Mouse (Mus musculus): ENCODE data around the gene Hnrnpa3.
"Not testable (repeated sequence)": the region's sequence is repeated elsewhere in the genome, so short reads cannot be mapped to it uniquely, and the experiment has no call there.

Hnrnpa3 gene

GRCm38 (mm10) chr2:75637361-75637760 lies 21.7 kb upstream of the Hnrnpa3 start:
- no peak for DNase-seq

- not testable (repeated sequence) for DNase-seq
Observed at GRCm38 (mm10) chr2:75637822-75638221, 21.2 kb upstream of the Hnrnpa3 start.

DNA sequence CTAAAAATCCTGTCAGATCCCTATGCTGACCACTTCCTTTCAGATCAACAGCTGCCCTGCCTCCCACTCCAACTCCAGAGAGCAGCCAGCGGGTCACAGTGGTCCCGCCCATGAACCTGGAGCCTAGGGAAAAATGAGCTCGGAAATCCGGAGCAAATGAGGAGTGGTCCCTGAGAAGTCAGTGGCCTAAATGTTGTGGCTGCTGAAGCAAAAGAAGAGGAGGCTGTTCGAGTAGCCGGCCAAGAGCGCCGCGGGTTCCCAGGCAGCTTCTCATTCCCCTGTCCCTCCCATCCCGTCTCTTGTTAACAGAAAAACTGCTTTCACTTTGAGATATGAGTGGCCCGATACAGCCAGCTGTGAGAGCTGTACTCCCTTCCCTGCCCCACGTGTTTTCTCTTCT lies 19.5 kb upstream of the Hnrnpa3 start:
- DNase-seq: not testable (repeated sequence)

GRCm38 (mm10) chr2:75642312-75642711 lies 16.7 kb upstream of the Hnrnpa3 start:
- DNase-seq: not testable (repeated sequence)

GRCm38 (mm10) chr2:75642795-75643550 lies 16.1 kb upstream of the Hnrnpa3 start:
- no peak for DNase-seq

GRCm38 (mm10) chr2:75643950-75644349 lies 15.1 kb upstream of the Hnrnpa3 start:
- DNase-seq: no peak

DNA sequence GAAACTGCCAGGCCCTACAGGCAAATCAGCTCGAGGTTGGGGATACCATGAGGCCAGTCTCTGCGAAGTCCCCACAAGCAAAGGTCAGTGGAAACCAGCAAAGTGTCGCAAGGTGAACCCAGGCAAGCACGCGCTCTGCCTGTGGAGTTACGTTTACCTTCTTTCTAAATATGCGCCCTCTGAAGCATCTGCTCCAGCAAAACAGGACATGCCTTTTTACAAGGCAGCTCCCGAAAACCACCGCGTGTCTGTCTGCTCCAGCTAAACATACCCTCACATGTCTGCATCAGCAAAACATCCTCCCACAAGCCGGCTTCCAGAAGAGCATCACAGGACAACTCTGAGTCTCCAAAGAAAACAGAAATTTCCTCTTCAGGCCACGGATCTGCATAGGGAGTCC lies 13.8 kb upstream of the Hnrnpa3 start:
- no peak for DNase-seq

GRCm38 (mm10) chr2:75650437-75650836 lies 8.6 kb upstream of the Hnrnpa3 start:
- DNase-seq: no peak

DNA sequence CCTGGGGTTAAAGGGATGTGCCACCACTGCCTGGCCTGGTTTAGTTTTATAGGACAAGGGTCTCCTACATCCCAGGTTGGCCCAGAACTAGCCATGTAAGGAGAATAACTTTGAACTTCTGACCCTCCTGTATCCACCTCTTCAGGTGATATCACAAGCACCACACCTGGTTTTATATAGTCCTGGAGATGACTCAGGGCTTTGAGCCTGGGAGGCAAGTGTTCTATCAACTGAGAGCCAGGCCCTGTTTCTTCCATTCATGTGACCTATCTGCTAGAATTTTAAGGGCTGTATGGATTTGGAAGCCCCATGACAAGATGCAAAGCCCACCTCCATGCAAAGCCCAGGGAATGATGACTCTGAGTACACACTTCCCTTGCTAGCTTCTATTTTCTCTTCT lies 5.9 kb upstream of the Hnrnpa3 start:
- DNase-seq: no peak

GRCm38 (mm10) chr2:75654679-75655078 lies 4.4 kb upstream of the Hnrnpa3 start:
- no peak for DNase-seq

DNA sequence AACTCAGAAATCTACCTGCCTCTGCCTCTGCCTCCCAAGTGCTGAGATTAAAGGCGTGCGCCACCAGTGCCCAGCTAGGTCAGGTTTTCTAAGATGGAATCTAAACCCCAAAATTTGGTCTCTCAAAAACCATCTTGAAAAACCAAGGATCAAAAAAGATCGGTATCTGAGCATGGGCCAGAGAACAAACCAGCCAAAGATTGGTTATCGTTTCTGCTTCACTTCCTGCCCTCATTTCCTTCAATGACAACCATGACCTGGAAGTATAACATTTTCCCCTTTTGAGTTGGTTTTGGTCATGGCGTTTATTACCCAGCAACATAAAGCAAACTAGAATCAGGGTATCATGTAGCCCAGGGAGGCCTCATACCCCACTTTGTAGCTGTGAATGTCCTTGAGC lies 2.1 kb upstream of the Hnrnpa3 start:
- DNase-seq: no peak

- DNase-seq: peak; percentile 34
Observed at GRCm38 (mm10) chr2:75657907-75658691, 962 bp upstream of the Hnrnpa3 start.

DNA sequence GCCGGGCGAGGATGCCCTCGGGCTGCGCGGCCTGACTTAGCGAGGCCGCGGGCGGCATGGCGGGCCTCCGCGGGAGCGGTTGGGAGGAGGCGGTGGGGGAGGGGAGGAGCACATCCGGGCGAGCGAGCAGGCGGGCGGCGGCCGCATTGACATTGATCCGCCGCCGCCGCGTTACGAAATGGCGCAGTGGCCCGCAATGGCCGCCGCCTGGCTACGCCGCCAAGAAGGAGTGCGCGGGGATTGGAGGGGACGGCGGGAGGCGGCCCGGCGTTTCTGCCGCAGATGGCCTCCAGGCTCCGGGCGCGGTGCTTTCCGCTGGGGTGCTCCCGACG lies 534 bp downstream of the Hnrnpa3 start:
- peak; percentile 96 for DNase-seq

- DNase-seq: no peak
Observed at GRCm38 (mm10) chr2:75660255-75660948, 1.3 kb downstream of the Hnrnpa3 start.

DNA sequence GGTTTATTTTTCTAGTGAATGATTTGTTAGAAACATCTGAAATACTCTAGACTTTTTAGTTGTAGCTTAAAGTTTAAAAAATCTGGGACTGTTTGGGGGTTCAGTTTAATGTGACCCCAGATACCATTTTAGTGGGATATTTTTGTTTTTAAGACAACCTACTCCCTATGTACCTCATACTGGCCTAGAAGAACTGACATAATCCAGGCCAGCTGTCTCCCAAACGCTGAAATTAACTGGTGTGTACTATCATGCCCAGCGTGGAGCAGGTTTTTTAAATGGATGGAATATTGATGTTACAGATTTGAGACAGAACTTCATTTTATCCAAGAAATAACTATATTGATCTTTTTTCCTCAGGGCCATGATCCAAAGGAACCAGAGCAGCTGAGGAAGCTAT lies 2.0 kb downstream of the Hnrnpa3 start:
- no peak for DNase-seq

DNA sequence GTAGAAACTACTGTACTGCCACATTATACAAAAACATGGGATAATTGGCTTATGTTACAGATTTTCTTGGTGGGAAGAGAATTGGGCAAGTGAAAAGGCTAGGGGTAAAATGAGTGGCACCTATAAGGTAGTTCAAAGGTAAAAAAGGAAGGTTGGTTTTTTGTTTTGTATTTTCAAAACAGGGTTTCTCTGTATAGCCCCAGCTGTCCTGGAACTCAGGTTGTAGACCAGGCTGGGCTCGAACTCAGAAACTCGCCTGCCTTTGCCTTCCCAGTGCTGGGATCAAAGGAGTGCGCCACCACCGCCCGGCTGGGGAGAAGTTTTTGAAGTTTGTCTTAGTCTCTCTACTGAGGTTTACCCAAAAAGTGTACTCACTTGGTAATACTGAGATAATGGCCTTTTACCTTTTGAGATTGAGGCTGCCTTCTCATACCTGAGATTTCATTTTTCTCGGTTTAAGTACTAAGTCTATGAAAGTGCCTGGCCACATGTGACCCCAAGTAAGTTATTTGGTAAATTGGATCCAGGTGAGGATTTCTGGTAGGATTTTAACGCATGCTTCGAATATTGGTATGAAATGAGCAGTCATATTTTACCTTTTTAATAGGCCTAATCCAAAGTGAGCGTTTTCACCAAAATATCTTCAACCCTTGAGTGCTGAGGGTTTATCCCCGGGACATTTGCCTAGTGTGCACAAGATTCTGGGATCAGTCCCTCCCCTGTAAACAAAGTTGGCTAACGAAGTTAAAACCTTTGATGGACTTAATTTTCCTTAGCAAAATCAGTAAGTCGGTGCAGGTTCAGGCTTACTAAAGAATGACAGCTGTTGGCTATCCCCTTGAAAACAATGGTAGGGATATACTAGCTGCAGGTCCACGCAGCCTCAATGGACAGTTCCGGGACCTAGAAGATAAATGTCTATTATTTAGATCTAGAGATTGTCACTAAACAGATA lies 10.7 kb downstream of the Hnrnpa3 start:
- peak; percentile 40 for DNase-seq

GRCm38 (mm10) chr2:75670446-75671336 lies 11.6 kb downstream of the Hnrnpa3 start:
- no peak for DNase-seq

- no peak for DNase-seq
Observed at GRCm38 (mm10) chr2:75671337-75671660, 12.2 kb downstream of the Hnrnpa3 start.

GRCm38 (mm10) chr2:75672561-75672960 lies 13.5 kb downstream of the Hnrnpa3 start:
- DNase-seq: no peak

GRCm38 (mm10) chr2:75676567-75676966 lies 17.5 kb downstream of the Hnrnpa3 start:
- DNase-seq: no peak

GRCm38 (mm10) chr2:75679947-75680346 lies 20.9 kb downstream of the Hnrnpa3 start:
- no peak for DNase-seq

DNA sequence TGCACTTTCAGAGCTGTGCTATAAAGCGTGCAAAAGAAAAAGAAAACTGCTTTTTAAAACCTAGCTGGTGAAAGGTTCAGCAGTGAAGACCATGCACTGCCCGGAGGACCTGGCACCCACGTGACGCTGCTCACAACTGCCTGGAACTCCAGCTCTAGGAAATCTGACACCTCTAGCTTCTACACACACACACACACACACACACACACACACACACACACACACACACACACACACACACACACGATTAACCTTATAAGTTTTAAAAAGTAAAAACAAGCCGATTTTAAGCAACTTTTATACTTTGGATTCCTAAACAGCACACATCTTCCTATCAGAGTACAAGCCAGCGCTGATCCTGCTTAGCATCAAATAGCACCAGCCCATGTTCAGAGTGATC lies 22.4 kb downstream of the Hnrnpa3 start:
- DNase-seq: no peak

Measured in thymus, postnatal 14 days (tissue).